Mouse (Mus musculus) liver, embryonic 14.5 days (tissue): ENCODE measurements around the gene Trim72. TPM values are rescaled to one million over a fixed set of nuclear protein-coding genes. Genes with fewer than 3 reads are reported as not detected.

Experiments
- ATAC-seq: fragments of 200-750 bp; cut with Nextera tagmentation; 2 replicates; pipeline ENCODE4 v1.8.0; 2017; ENCODE audit warnings: moderate number of reproducible peaks, mild to moderate bottlenecking, moderate library complexity; ENCODE audit not compliant: insufficient read depth
- DNase-seq, 3 experiments: peaks; one replicate each; pipeline ENCODE4 v3.0.0-alpha.2; 2012 to 2013; ENCODE audit warnings: low read depth in 3 of 3, low spot score in 3 of 3
- H3K27ac ChIP-seq: fragments of 300-500 bp; sonication (generic); 2 replicates; pipeline ENCODE4 v1.5.1; 2014; ENCODE audit warnings: moderate library complexity, mild to moderate bottlenecking, control low read depth, inconsistent platforms
- H3K27me3 ChIP-seq: fragments of 300-500 bp; sonication (generic); 2 replicates; pipeline ENCODE4 v1.6.1; 2014; ENCODE audit warnings: mild to moderate bottlenecking, low read length, moderate library complexity; ENCODE audit not compliant: control insufficient read depth, insufficient read depth
- H3K36me3 ChIP-seq: fragments of 300-500 bp; sonication (generic); replicated peaks from 2 replicates; pipeline ENCODE4 v1.6.1; 2014; ENCODE audit warnings: low read depth; ENCODE audit not compliant: control insufficient read depth, insufficient read depth
- H3K4me1 ChIP-seq, 2 experiments: fragments of 200-500 bp in 1 of 2; fragments of 300-500 bp in 1 of 2; sonication (generic) in 1 of 2; replicated peaks; 2 replicates each; pipeline ENCODE4 v1.6.1; 2012 to 2014; ENCODE audit warnings: antibody characterized with exemption in 1 of 2, inconsistent platforms in 1 of 2, low read length in 1 of 2; ENCODE audit not compliant: control insufficient read depth in 2 of 2, insufficient read depth in 2 of 2
- H3K4me2 ChIP-seq: fragments of 300-500 bp; sonication (generic); 2 replicates; pipeline ENCODE4 v1.6.1; 2014; ENCODE audit warnings: low read depth, mild to moderate bottlenecking, control low read depth, moderate library complexity
- H3K4me3 ChIP-seq, 2 experiments: fragments of 200-500 bp in 1 of 2; fragments of 300-500 bp in 1 of 2; sonication (generic) in 1 of 2; 2 replicates each; pipeline ENCODE4 v1.5.1; 2012 to 2014; ENCODE audit warnings: low read depth in 2 of 2, low read length in 2 of 2, mild to moderate bottlenecking in 2 of 2, control low read depth in 1 of 2, inconsistent platforms in 1 of 2, moderate library complexity in 1 of 2; ENCODE audit not compliant: insufficient read depth in 1 of 2
- H3K9ac ChIP-seq: fragments of 300-500 bp; sonication (generic); replicated peaks from 2 replicates; pipeline ENCODE4 v1.6.1; 2014; ENCODE audit warnings: mild to moderate bottlenecking, control low read depth, moderate library complexity
- H3K9me3 ChIP-seq: fragments of 300-500 bp; sonication (generic); 2 replicates; pipeline ENCODE4 v1.6.1; 2016; ENCODE audit warnings: low read length, mixed read lengths; ENCODE audit not compliant: control insufficient read depth
- CTCF ChIP-seq: IDR thresholded peaks from 2 replicates; pipeline ENCODE4 v1.5.1; 2016; ENCODE audit warnings: antibody characterized with exemption, low read depth, control low read depth
- EP300 ChIP-seq: IDR thresholded peaks from 2 replicates; pipeline ENCODE4 v1.6.1; 2016; ENCODE audit warnings: antibody characterized with exemption, low read depth
- WGBS: fragments of 180-500 bp; shearing (Covaris S2); extraction: QIAGEN DNeasy Blood & Tissue Kit; methylation state at CpG from one replicate; pipeline ENCODE4 v1.1.7; 2014; ENCODE audit not compliant: insufficient replicate concordance; 5-methylcytosine and 5-hydroxymethylcytosine counted together
- polyA plus RNA-seq, 2 experiments: library from polyadenylated mRNA; depleted of rRNA in 1 of 2; stranded (reverse) in 1 of 2; unstranded in 1 of 2; fragments of >200 nt; fragmentation: Nextera tagmentation in 1 of 2; extraction: Ambion mirVana in 1 of 2; gene quantifications; 2 replicates each; pipeline versions ENCODE4 v1.2.1 to v1.2.3; 2012 to 2014

Gene Trim72
- polyA plus RNA-seq (2012; rRNA removed) (0.03 and 0.04 TPM in 2 replicates), polyA plus RNA-seq (2014; fragmentation: Nextera tagmentation; extraction: Ambion mirVana) (not detected in 2 replicates)

DNA sequence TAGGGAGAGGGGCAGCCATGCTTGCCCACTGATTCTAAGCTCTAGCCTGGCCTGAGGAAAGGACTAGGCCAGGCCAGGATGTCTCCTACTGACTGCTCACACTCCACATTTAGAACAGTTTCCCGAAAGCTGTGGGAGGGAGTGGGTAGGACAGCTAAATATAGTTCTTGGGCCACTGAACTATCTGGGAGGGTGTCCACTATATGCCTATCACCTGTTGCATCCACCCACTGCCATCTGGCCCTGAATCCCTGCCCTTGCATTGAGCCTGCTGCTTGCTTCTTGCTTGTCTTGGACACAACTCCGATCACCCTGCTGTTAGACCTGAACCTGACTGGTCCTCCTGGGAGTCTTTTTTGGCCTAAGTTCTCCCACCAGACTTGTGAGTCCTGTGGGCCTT is at the start of gene Trim72:
Gene Trim72 (plus strand): TSS at position 262 of the 400 bp plus-strand sequence.
- H3K4me3 ChIP-seq, result no peak within 1 kb of the TSS
- no peaks in the 10 kb centered on the region for H3K27me3 ChIP-seq
- no peak for DNase-seq
- H3K4me1 ChIP-seq, result no peaks in the 10 kb centered on the region
- no peak for ATAC-seq
- no peak within 1 kb of the TSS for H3K9ac ChIP-seq
- 66% methylated on average over 2 of the region's 2 CpGs for WGBS
- H3K9me3 ChIP-seq, result no peaks in the 10 kb centered on the region
- no peak within 1 kb of the TSS for H3K4me2 ChIP-seq
- TF ChIP-seq EP300 (no peak), CTCF (no peak)
- no peaks in the 10 kb centered on the region for H3K36me3 ChIP-seq
- H3K27ac ChIP-seq, result no peak within 1 kb of the TSS

DNA sequence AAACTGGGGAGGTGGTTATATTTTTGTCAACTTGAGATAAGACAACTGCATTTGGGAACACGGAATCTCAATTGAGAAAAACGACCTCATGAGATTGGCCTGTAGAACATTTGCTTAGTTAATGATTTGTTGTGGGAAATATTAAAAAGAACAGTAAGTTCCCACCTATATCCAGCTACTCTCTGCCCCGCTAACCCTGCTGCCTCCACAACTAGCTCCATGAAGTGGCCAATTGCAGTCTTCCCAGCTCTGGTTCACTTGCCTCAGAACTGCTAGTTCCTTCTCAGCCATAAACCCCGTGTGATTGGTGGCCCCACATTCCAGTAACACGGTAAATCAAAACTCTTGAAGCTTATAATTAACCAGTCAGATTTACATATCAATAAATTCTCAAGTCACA is 44.4 kb upstream of the Trim72 start:
- no peaks in the 10 kb centered on the region for H3K4me1 ChIP-seq
- H3K4me3 ChIP-seq, result no peak overlapping the region
- DNase-seq (no peak), ATAC-seq (no peak)
- no peak overlapping the region for H3K4me2 ChIP-seq
- H3K9ac ChIP-seq, result no peak overlapping the region
- no peaks in the 10 kb centered on the region for H3K36me3 ChIP-seq
- no peak for TF ChIP-seq EP300
- no peak for TF ChIP-seq CTCF
- H3K9me3 ChIP-seq, result no peaks in the 10 kb centered on the region
- no peaks in the 10 kb centered on the region for H3K27me3 ChIP-seq
- H3K27ac ChIP-seq, result no peak overlapping the region
- WGBS, result 49% methylated on average over 5 of the region's 5 CpGs

DNA sequence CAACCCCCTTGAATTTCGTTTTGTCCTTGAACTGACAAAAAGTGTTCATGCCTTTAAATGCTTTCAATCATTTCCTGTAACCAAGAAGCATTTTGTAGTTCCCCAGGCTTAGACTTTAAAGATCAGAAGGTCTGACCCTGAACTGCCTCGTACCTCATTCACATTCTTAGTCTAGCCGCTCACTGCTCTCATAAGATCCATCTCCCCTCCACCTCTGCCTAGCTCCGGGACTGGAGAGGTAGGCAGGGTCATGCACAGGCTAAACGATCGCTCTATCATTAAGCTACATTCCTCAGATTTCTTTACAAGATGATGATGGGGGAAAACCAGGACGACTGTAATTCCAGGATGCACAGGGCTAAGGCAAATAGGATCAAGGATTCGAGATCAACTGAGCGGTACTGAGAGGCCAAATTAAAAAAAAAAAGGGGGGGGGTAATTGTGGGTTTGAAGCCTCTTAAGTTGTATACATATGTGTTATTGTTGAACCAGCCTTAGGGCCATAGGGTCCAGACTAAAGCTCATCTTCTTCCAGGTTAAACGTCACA is 37.3 kb upstream of the Trim72 start:
- Histone ChIP-seq H3K27ac (peak overlapping the region; percentile 82), H3K4me3 (peak overlapping the region; percentile 75 to 95), H3K4me1 (peaks cover 9 to 10% of the 10 kb centered on the region in 2 experiments), H3K9ac (peak overlapping the region; percentile 84), H3K36me3 (peaks cover 20% of the 10 kb centered on the region), H3K9me3 (no peaks in the 10 kb centered on the region), H3K27me3 (no peaks in the 10 kb centered on the region), H3K4me2 (peak overlapping the region; percentile 96)
- ATAC-seq, result no peak
- WGBS, result 22% methylated on average over 10 of the region's 10 CpGs
- no peak for TF ChIP-seq EP300
- TF ChIP-seq CTCF, result no peak
- peak in 1 of 3 experiments; percentile 13 for DNase-seq

DNA sequence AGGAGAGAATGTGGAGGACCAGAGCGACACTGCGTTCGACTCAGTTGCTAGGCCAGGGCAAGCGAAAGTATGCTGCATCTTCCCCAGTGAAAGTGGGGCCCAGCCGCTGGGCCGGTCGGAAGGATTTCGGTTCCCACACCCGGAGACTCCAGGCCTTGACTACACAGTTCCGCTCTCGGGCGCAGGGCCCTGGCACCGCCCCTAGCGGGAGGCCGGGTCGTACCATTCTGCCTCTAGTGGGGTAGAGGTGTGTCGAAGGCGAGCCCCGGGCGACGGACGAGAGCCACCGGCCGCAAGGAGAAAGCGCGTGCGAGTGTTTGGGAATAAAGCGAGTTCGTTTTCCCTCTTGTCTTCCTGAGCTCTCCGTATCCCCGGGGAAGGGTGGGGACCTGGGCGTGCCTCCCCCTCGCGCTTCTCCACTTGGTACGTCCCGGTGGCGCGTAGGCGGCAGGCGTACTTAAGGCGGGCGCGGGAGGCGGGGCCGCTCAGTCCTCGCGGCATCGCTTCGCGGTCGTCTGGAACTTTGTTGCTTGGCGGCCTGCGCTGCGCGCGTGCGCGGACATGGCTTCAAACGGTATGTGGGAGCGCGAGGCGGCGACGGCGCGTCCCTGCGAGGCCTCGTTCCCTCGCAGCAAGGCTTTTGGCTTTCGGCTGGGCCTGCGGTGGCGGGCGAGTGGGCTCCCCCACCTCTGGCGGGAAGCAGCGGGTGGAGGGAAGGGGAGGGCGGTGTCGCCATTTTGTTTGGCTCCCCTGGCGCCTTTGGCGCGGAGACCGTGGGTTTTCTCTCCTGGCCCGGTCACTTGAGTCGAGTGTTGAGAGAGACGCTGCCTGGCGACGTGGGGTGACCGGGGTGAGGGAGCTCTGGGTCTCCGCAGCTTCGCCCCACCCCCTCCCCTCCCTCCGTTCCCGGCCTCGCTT is 36.5 kb upstream of the Trim72 start, which contains the start of gene Fus:
Gene Fus (plus strand): TSS at position 454 of the 918 bp plus-strand sequence.
- no peaks in the 10 kb centered on the region for H3K27me3 ChIP-seq
- under 1% methylated on average over 89 of the region's 92 CpGs for WGBS

More for the DNA sequence above, 36.5 kb upstream of the Trim72 start, which contains the start of gene Fus:
- ATAC-seq, result peak; percentile 92
- TF ChIP-seq CTCF, result peak; percentile 40
- peak; percentile 65 for TF ChIP-seq EP300
- no peaks in the 10 kb centered on the region for H3K9me3 ChIP-seq
- peak within 1 kb of the TSS; percentile 96 for H3K4me2 ChIP-seq
- peaks cover 9 to 10% of the 10 kb centered on the region in 2 experiments for H3K4me1 ChIP-seq
- H3K4me3 ChIP-seq, result peak within 1 kb of the TSS; percentile 86 to 95
- peak within 1 kb of the TSS; percentile 84 for H3K9ac ChIP-seq
- H3K36me3 ChIP-seq, result peaks cover 28% of the 10 kb centered on the region
- H3K27ac ChIP-seq, result peak within 1 kb of the TSS; percentile 82
- DNase-seq, result peak; percentile 85 to 87 (median 87)
